ENCODE assay signal across 17 mouse cellular contexts in the genomic region with DNA sequence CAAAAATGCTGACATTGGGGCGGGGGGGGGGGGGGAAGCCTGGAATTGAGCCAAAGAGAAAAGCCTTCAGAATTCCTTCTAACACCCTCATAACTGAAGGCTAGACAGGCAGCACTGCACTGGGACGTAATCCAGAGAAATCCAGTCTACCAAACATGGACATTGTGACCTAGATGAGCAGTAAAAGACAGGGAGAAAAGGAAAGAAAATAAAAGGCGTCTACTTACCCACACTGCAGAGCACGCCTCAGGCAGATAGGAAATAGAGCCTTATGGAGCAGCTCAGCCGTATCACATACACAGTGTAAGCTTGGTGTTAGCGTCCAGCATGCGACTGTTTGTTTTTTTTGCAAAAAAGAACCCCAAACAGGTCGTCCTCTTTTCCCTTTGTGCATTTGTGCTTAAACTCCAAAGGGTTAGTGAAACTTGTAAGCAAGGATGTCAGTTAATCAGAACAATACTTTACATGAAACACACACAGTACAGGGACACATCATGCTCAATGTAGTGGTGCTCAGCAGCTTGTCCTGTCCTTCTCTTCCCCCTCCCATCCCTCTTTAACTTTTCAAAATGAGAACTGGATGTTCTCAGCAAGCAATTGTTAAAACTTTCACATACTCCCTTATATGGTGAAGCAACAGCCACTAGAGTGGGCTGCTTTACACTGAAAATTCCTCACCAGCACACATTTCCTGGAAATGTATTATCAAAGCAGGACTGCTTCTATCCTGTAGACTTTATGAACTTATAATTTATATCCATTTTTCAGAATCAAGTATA.
DNase-seq lines count a peak whose midpoint lies in the region; ATAC-seq lines count a peak whose summit lies in the region.
"Had no signal": no experiment of that assay in that cellular context is flagged by ENCODE, and none has a peak within 500 bp of the region (broad histone marks: within the 10 kb centered on the region; RNA-seq: fewer than 3 reads in every experiment).

No protein-coding gene starts in this region.

- no peaks in the 10 kb centered on the region for H3K4me1 ChIP-seq in heart, embryonic 14.5 days (ENCODE audit: control insufficient read depth in 2 of 2, insufficient read depth in 2 of 2, low read length in 2 of 2)
- H3K4me1 ChIP-seq in stomach, embryonic 15.5 days = no peaks in the 10 kb centered on the region
- H3K4me1 ChIP-seq: embryonic facial prominence, embryonic 12.5 days; liver, embryonic 12.5 days; neural tube, embryonic 13.5 days had no signal

- 66% methylated on average over 8 of the region's 8 CpGs for WGBS in heart, embryonic 14.5 days
- 51% methylated on average over 8 of the region's 8 CpGs for whole genome bisulfite sequencing in stomach, embryonic 15.5 days

- peaks cover 90% of the 10 kb centered on the region for H3K36me3 ChIP-seq in heart, embryonic 14.5 days (ENCODE audit: control insufficient read depth, insufficient read depth, low read length)
- H3K36me3 ChIP-seq in stomach, embryonic 15.5 days = 0 out of 2 replicates have a peak, but pooled peaks cover 7% of the 10 kb centered on the region

- no peak for DNase-seq in heart, postnatal 36 days
- DNase-seq in kidney, postnatal 10 days = peak; percentile 17
- DNase-seq in kidney, postnatal 25 days = no peak
- peak; percentile 29 for DNase-seq in ovary, adult 18-20 months (ENCODE audit: low spot score)
- DNase-seq in ovary, postnatal 14 days (ENCODE audit: low spot score) = no peak
- DNase-seq in spleen, adult 18-20 months = no peak
- DNase-seq: adrenal gland, postnatal 10 days; cerebellum, postnatal 14 days; retina, postnatal 1 day had no signal

- no peaks in the 10 kb centered on the region for H3K9me3 ChIP-seq in heart, embryonic 14.5 days (ENCODE audit: control insufficient read depth, low read length)
- H3K9me3 ChIP-seq in stomach, embryonic 15.5 days = no peaks in the 10 kb centered on the region
- H3K9me3 ChIP-seq: embryonic facial prominence, embryonic 12.5 days; liver, embryonic 12.5 days; neural tube, embryonic 13.5 days had no signal

- no peak overlapping the region for H3K9ac ChIP-seq in heart, embryonic 14.5 days (ENCODE audit: low read length)
- H3K9ac ChIP-seq in stomach, embryonic 15.5 days = no peak overlapping the region
- H3K9ac ChIP-seq: embryonic facial prominence, embryonic 12.5 days; liver, embryonic 12.5 days; neural tube, embryonic 13.5 days had no signal

- H3K4me2 ChIP-seq in heart, embryonic 14.5 days (ENCODE audit: low read length) = no peak overlapping the region
- H3K4me2 ChIP-seq in stomach, embryonic 15.5 days = 0 out of 2 replicates have a peak overlapping the region, but pooled peaks have one; percentile 1
- H3K4me2 ChIP-seq: embryonic facial prominence, embryonic 12.5 days; heart, embryonic 11.5 days; liver, embryonic 12.5 days; neural tube, embryonic 13.5 days had no signal

- H3K4me3 ChIP-seq in heart, embryonic 14.5 days (ENCODE audit: control insufficient read depth in 1 of 2, insufficient read depth in 1 of 2, low read depth in 1 of 2, low read length in 2 of 2) = no peak overlapping the region
- H3K4me3 ChIP-seq in stomach, embryonic 15.5 days (replicated peaks) = no peak overlapping the region
- H3K4me3 ChIP-seq: embryonic facial prominence, embryonic 12.5 days; liver, embryonic 12.5 days; neural tube, embryonic 13.5 days had no signal

- H3K27me3 ChIP-seq in heart, embryonic 14.5 days (ENCODE audit: control insufficient read depth, insufficient read depth, low read length) = no peaks in the 10 kb centered on the region
- H3K27me3 ChIP-seq in stomach, embryonic 15.5 days (replicated peaks) = no peaks in the 10 kb centered on the region
- H3K27me3 ChIP-seq: embryonic facial prominence, embryonic 12.5 days; liver, embryonic 12.5 days; neural tube, embryonic 13.5 days had no signal

- intact Hi-C loops in heart, postnatal 36 days (cut with DNase I) = no loop called here

- H3K27ac ChIP-seq in heart, embryonic 14.5 days (replicated peaks in 1 of 2; ENCODE audit: control insufficient read depth in 1 of 2, insufficient read depth in 1 of 2, low read depth in 2 of 2, low read length in 2 of 2) = peak overlapping the region; percentile 19 to 37; a peak in 1 of 4 replicates
- peak overlapping the region; percentile 79 for H3K27ac ChIP-seq in stomach, embryonic 15.5 days
- H3K27ac ChIP-seq: embryonic facial prominence, embryonic 12.5 days; liver, embryonic 12.5 days; neural tube, embryonic 13.5 days had no signal

- no peak for ATAC-seq in heart, embryonic 14.5 days (ENCODE audit: insufficient number of reproducible peaks, insufficient read depth, low FRiP score, low read depth)
- peak; percentile 65 for ATAC-seq in stomach, embryonic 15.5 days (ENCODE audit: insufficient read depth, low FRiP score, low read depth)
- ATAC-seq: hindbrain, embryonic 16.5 days; liver, embryonic 12.5 days; midbrain, embryonic 16.5 days had no signal

Comparison
In these comparisons a context has a peak if more than half of its experiments do, and no peak if none do; other contexts are left out.
1. DNase-seq: peak in kidney, postnatal 10 days (single experiment) and ovary, adult 18-20 months (single experiment); none in heart, postnatal 36 days (0 of 2), kidney, postnatal 25 days (0 of 2), ovary, postnatal 14 days (single experiment) and spleen, adult 18-20 months (0 of 2).